ENCODE assay signal across 18 mouse cellular contexts in genomic region chr19:58297926-58298325, GRCm38 (mm10).
"Had no signal": no experiment of that assay in that cellular context is flagged by ENCODE, and none has a peak within 500 bp of the region (broad histone marks: within the 10 kb centered on the region; RNA-seq: fewer than 3 reads in every experiment).

No protein-coding gene starts in this region.

- ATAC-seq: hindbrain, embryonic 16.5 days; inflammation-experienced regulatory T-cells, adult 6 months; intestine, embryonic 15.5 days; intestine, postnatal 0 days; liver, postnatal 0 days had no signal

- DNase-seq: gastrocnemius, adult 2 months; gastrocnemius, postnatal 10 days; gastrocnemius, postnatal 25 days; heart, adult 18-20 months; heart, postnatal 10 days; heart, postnatal 4 days; kidney, adult 18-20 months; kidney, adult 8-10 months; kidney, postnatal 10 days; kidney, postnatal 25 days; kidney, postnatal 4 days; liver; liver, embryonic 13.5 days; liver, postnatal 0 days had no signal
